Mouse (Mus musculus): ENCODE results near the gene Car9. TPM values are rescaled to one million over a fixed set of nuclear protein-coding genes. Genes with fewer than 3 reads are reported as not detected.

Car9 gene
- total and polyA plus RNA-seq, 3 experiments = not detected

DNA sequence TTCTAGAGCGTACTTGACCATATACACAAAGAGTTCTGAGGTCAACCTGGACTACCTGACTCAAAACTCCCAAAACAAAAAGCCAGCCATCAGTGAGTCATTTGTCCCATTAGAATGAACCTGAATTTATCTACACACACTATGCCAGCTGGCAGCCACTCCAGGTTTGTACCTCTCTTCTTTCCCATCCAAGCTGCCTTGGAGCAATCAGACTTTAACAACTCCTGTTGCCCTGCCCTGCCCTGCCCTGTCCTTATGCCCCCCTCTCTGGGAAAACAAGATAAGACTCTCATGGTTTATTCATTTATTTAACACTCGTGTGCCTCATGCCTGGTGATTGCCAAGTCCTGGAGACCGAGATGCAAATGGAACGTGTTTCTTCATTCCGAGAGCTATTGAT is 16.0 kb upstream of the Car9 start:
- DNase-seq (ENCODE audit: extremely low read depth) = no peak

DNA sequence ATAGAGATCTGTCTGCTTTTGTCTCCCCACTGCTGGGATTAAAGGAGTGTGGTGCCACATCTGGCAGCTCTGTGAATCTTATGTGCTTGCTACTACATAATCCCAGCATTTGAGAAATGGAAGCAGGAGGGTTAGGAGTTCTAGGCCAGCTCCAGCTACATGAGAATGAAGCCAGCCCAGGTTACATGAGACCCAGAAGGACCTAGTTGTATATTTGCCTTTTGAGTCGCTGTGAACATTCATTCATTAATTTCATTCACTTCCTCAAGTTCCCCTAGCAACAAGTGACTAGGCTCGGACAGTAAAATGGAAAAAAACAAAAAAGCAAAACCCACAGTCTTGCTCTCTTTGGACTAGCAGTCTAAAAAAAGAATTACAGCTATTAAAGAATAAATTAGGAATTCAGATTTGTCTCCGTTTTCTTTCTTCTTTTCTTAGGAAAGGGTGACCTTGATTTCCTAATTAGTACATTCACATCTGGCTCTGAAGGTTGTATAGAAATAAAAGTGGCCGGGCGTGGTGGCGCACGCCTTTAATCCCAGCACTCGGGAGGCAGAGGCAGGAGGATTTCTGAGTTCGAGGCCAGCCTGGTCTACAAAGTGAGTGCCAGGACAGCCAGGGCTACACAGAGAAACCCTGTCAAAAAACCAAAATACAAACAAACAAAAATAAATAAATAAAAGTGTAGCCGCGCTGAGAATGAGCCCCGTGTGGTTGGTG is 14.5 kb upstream of the Car9 start:
- H3K27ac ChIP-seq (ENCODE audit: insufficient read depth, low read depth) = no peak overlapping the region
- peak; percentile 28 for DNase-seq (ENCODE audit: extremely low read depth)
- H3K79me2 ChIP-seq (replicated peaks; ENCODE audit: control insufficient read depth, extremely low read depth, insufficient read depth, poor library complexity, severe bottlenecking) = no peaks in the 10 kb centered on the region
- peak overlapping the region; percentile 35 for H3K4me2 ChIP-seq (ENCODE audit: insufficient read depth, low read depth, poor library complexity, severe bottlenecking)
- H3K4me1 ChIP-seq (ENCODE audit: control insufficient read depth in 1 of 2, insufficient read depth in 2 of 2) = peaks cover 0 to 11% of the 10 kb centered on the region in 2 experiments; a peak in 2 of 4 replicates
- H3K27me3 ChIP-seq (replicated peaks) = peaks cover 2% of the 10 kb centered on the region
- dilution Hi-C loops (cut with MboI; ENCODE audit: extremely low pct_ligation_motif_present, extremely low pct_unique_long_range_greater_than_20kb, low sequenced_read_pairs) = no loop called here
- no peak overlapping the region for H3K9ac ChIP-seq (ENCODE audit: insufficient read depth, low read depth)
- H3K9me3 ChIP-seq (replicated peaks; ENCODE audit: low read length) = peaks cover 6% of the 10 kb centered on the region
- H3K36me3 ChIP-seq (replicated peaks in 1 of 2; ENCODE audit: control insufficient read depth in 1 of 2, insufficient read depth in 1 of 2, low read length in 1 of 2) = peaks cover 4 to 25% of the 10 kb centered on the region in 2 experiments
- in situ Hi-C loops (cut with MboI; ENCODE audit: low pct_ligation_motif_present, low pct_unique_long_range_greater_than_20kb, low sequenced_read_pairs) = no loop called here
- H3K4me3 ChIP-seq (replicated peaks in 1 of 3; ENCODE audit: low read depth in 2 of 3, low read length in 2 of 3, poor library complexity in 1 of 3) = no peak overlapping the region
- TF ChIP-seq BHLHE40 (IDR thresholded peaks at IDR 0.05; ENCODE audit: low read depth, low read length) (no peak), ZMIZ1 (IDR thresholded peaks at IDR 0.05; ENCODE audit: low read depth, low read length) (no peak), MAX (IDR thresholded peaks at IDR 0.05; ENCODE audit: low read length) (no peak), SIN3A (IDR thresholded peaks at IDR 0.05; ENCODE audit: low read length) (peak; percentile 34; the same call in 1 of the 2 replicates), HCFC1 (IDR thresholded peaks at IDR 0.05; ENCODE audit: low read depth, low read length) (peak; percentile 7; the same call in 1 of the 2 replicates), JUN (IDR thresholded peaks at IDR 0.05; ENCODE audit: insufficient read depth, low read depth, low read length) (no peak), USF2 (conservative IDR thresholded peaks at IDR 0.05; ENCODE audit: low read depth, low read length) (no peak), IRF4 (IDR thresholded peaks at IDR 0.05; ENCODE audit: low read depth, low read length) (no peak), USF1 (IDR thresholded peaks at IDR 0.05; ENCODE audit: low read depth, low read length) (no peak), TBP (conservative IDR thresholded peaks at IDR 0.05; ENCODE audit: low read depth, low read length) (no peak), MEF2A (IDR thresholded peaks at IDR 0.05; ENCODE audit: borderline replicate concordance, low read depth, low read length) (no peak), E2F4 (IDR thresholded peaks at IDR 0.05; ENCODE audit: insufficient replicate concordance, low read depth, low read length) (no peak), UBTF (IDR thresholded peaks at IDR 0.05; ENCODE audit: low read depth, low read length) (no peak), RCOR1 (conservative IDR thresholded peaks at IDR 0.05; ENCODE audit: low read depth, low read length) (peak; percentile 70; the same call in 1 of the 2 replicates), POLR2AphosphoS2 (IDR thresholded peaks at IDR 0.05; ENCODE audit: low read depth, low read length) (no peak), JUND (conservative IDR thresholded peaks at IDR 0.05; ENCODE audit: low read depth, low read length) (no peak), MYC (IDR thresholded peaks at IDR 0.05; ENCODE audit: low read depth, low read length) (no peak), CHD1 (IDR thresholded peaks at IDR 0.05; ENCODE audit: low read depth, low read length) (no peak), MXI1 (IDR thresholded peaks at IDR 0.05; ENCODE audit: low read depth, low read length) (no peak), ZKSCAN1 (IDR thresholded peaks at IDR 0.05; ENCODE audit: borderline replicate concordance, low read depth, low read length) (no peak), NRF1 (IDR thresholded peaks at IDR 0.05; ENCODE audit: low read depth, low read length) (no peak), ETS1 (conservative IDR thresholded peaks at IDR 0.05; ENCODE audit: low read depth, low read length) (no peak), CTCF (conservative IDR thresholded peaks at IDR 0.05 in 1 of 2, IDR thresholded peaks at IDR 0.05 in 1 of 2; ENCODE audit: low read depth in 2 of 2, low read length in 2 of 2) (no peak), SMC3 (IDR thresholded peaks at IDR 0.05; ENCODE audit: low read depth, low read length) (no peak), ZNF384 (IDR thresholded peaks at IDR 0.05; ENCODE audit: low read depth, low read length) (0 out of 2 replicates have a peak, but pooled peaks have one; percentile 13), NELFE (IDR thresholded peaks at IDR 0.05; ENCODE audit: low read depth, low read length) (no peak)

More for the DNA sequence above, 16.0 kb upstream of the Car9 start:
- TF ChIP-seq ZMIZ1 (IDR thresholded peaks at IDR 0.05; ENCODE audit: low read depth, low read length) (no peak), CTCF (conservative IDR thresholded peaks at IDR 0.05 in 1 of 2, IDR thresholded peaks at IDR 0.05 in 1 of 2; ENCODE audit: low read depth in 2 of 2, low read length in 2 of 2) (no peak), RCOR1 (conservative IDR thresholded peaks at IDR 0.05; ENCODE audit: low read depth, low read length) (no peak), JUN (IDR thresholded peaks at IDR 0.05; ENCODE audit: insufficient read depth, low read depth, low read length) (no peak), MYC (IDR thresholded peaks at IDR 0.05; ENCODE audit: low read depth, low read length) (no peak), JUND (conservative IDR thresholded peaks at IDR 0.05; ENCODE audit: low read depth, low read length) (no peak), HCFC1 (IDR thresholded peaks at IDR 0.05; ENCODE audit: low read depth, low read length) (no peak), NRF1 (IDR thresholded peaks at IDR 0.05; ENCODE audit: low read depth, low read length) (no peak), IRF4 (IDR thresholded peaks at IDR 0.05; ENCODE audit: low read depth, low read length) (no peak), EP300 (IDR thresholded peaks at IDR 0.05; ENCODE audit: low read length) (no peak), KAT2A (IDR thresholded peaks at IDR 0.05; ENCODE audit: insufficient replicate concordance, low read length) (no peak), UBTF (IDR thresholded peaks at IDR 0.05; ENCODE audit: low read depth, low read length) (no peak), POLR2A (IDR thresholded peaks at IDR 0.05; ENCODE audit: low read depth, low read length) (no peak), MAX (IDR thresholded peaks at IDR 0.05; ENCODE audit: low read length) (no peak), CHD1 (IDR thresholded peaks at IDR 0.05; ENCODE audit: low read depth, low read length) (no peak), CHD2 (IDR thresholded peaks at IDR 0.05; ENCODE audit: low read length) (no peak)
- Histone ChIP-seq H3K27ac (ENCODE audit: insufficient read depth, low read depth) (no peak overlapping the region), H3K79me2 (replicated peaks; ENCODE audit: control insufficient read depth, extremely low read depth, insufficient read depth, poor library complexity, severe bottlenecking) (no peaks in the 10 kb centered on the region), H3K4me1 (ENCODE audit: control insufficient read depth in 1 of 2, insufficient read depth in 2 of 2) (peaks cover 0 to 11% of the 10 kb centered on the region in 2 experiments; a peak in 2 of 4 replicates), H3K4me3 (replicated peaks in 1 of 3; ENCODE audit: low read depth in 2 of 3, low read length in 2 of 3, poor library complexity in 1 of 3) (no peak overlapping the region), H3K9ac (ENCODE audit: insufficient read depth, low read depth) (no peak overlapping the region), H3K4me2 (ENCODE audit: insufficient read depth, low read depth, poor library complexity, severe bottlenecking) (no peak overlapping the region), H3K27me3 (replicated peaks) (peaks cover 3% of the 10 kb centered on the region), H3K36me3 (replicated peaks in 1 of 2; ENCODE audit: control insufficient read depth in 1 of 2, insufficient read depth in 1 of 2, low read length in 1 of 2) (peaks cover 0 to 10% of the 10 kb centered on the region in 2 experiments), H3K9me3 (replicated peaks; ENCODE audit: low read length) (peaks cover 6% of the 10 kb centered on the region)
- dilution Hi-C loops (cut with MboI; ENCODE audit: extremely low pct_ligation_motif_present, extremely low pct_unique_long_range_greater_than_20kb, low sequenced_read_pairs) = no loop called here
- in situ Hi-C loops (cut with MboI; ENCODE audit: low pct_ligation_motif_present, low pct_unique_long_range_greater_than_20kb, low sequenced_read_pairs) = no loop called here

Measured in CH12.LX (cell line).